Mouse (Mus musculus) layer of hippocampus, postnatal 10 days (tissue): Measurements from ENCODE around the gene Gm20219. TPM values are rescaled to one million over a fixed set of nuclear protein-coding genes. Genes with fewer than 3 reads are reported as not detected.

ENCODE experiments used
- total RNA-seq, 2 experiments: library from RNA; stranded (reverse); gene quantifications; 2 replicates each; pipeline ENCODE4 v1.2.3; 2021

The Gm20219 gene
- total RNA-seq, 2 experiments from 2014 or later, result 1.5 to 1.7 TPM

Other genes with a start within 250 kb of the Gm20219 start
- gene Kdm4b, start 228.3 kb downstream of the Gm20219 start, total RNA-seq, result 10 to 100 TPM; 85.3 to 87.1 TPM
- 100 to 1,000 TPM; 817 to 911 TPM for gene Ptprs, start 77.9 kb downstream of the Gm20219 start, total RNA-seq
- gene Znrf4, start 42.0 kb downstream of the Gm20219 start, total RNA-seq, result not detected
- gene Safb2, start 30.2 kb upstream of the Gm20219 start, total RNA-seq, result 100 to 1,000 TPM; 122 to 141 TPM
- 100 to 1,000 TPM; 147 to 185 TPM for gene Safb, start 30.4 kb upstream of the Gm20219 start, total RNA-seq
- gene 2410015M20Rik, start 55.4 kb upstream of the Gm20219 start, total RNA-seq, result 100 to 1,000 TPM; 137 to 175 TPM
- gene Rpl36, start 59.0 kb upstream of the Gm20219 start, total RNA-seq, result 100 to 1,000 TPM; 454 to 456 TPM
- gene Lonp1, start 72.5 kb upstream of the Gm20219 start, total RNA-seq, result 10 to 100 TPM; 63.8 to 71.7 TPM
- gene Catsperd, start 73.8 kb upstream of the Gm20219 start, total RNA-seq, result 1 to 10 TPM in 1 of 2 experiments, under 1 TPM in 1; 0.87 to 1.3 TPM
- 10 to 100 TPM; 84.9 to 91.7 TPM for gene Ranbp3, start 118.9 kb upstream of the Gm20219 start, total RNA-seq
- 100 to 1,000 TPM; 262 to 265 TPM for gene Ndufa11, start 163.4 kb upstream of the Gm20219 start, total RNA-seq
- gene Vmac, start 163.6 kb upstream of the Gm20219 start, total RNA-seq, result 10 to 100 TPM in 1 of 2 experiments, 1 to 10 TPM in 1; 9.7 to 12.5 TPM
- 1 to 10 TPM; 1.6 to 2.3 TPM for gene Nrtn, start 203.1 kb upstream of the Gm20219 start, total RNA-seq
- gene Dus3l, start 210.4 kb upstream of the Gm20219 start, total RNA-seq, result 10 to 100 TPM; 66.7 to 72.0 TPM
- gene Prr22, start 215.9 kb upstream of the Gm20219 start, total RNA-seq, result under 1 TPM; 0.27 to 0.71 TPM